Mouse (Mus musculus): ENCODE results near the gene Cic.
"Not testable (repeated sequence)": the region's sequence is repeated elsewhere in the genome, so short reads cannot be mapped to it uniquely, and the experiment has no call there.

Gene Cic

DNA sequence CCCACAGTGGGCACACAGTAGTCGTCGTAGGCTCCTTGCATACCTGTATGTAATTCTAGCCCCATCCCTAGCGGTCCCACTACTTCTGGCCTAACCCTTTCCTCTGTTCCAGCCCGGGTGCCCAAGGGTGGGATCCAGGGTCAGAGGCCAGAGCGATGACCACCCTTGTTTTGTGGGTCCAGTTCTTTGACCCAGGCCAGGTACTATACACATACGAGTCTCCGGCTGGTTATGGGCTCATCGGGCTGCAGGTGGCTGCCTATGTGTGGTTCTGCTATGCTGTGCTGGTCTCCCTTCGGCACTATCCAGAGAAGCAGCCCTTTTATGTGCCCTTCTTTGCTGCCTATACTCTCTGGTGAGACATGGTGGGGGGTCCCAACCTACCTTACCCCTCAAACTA lies 41.9 kb downstream of the Cic start:
- no peak for DNase-seq

DNA sequence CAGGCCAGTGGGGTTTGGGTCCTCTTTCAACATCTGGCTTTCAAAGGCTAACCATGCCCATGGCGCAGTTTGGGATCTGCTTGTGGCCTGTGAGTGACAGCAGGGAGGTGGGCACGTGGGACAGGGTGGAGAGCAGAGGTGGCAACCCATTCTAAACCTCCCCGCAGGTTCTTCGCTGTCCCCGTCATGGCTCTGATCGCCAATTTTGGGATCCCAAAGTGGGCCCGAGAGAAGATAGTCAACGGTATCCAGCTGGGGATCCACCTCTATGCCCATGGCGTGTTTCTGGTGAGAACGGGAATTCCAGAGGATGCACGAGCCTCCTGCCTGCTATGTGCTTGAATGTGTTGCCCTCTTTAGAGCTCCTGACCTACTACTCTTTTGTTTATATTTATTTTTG lies 43.7 kb downstream of the Cic start:
- no peak for DNase-seq

DNA sequence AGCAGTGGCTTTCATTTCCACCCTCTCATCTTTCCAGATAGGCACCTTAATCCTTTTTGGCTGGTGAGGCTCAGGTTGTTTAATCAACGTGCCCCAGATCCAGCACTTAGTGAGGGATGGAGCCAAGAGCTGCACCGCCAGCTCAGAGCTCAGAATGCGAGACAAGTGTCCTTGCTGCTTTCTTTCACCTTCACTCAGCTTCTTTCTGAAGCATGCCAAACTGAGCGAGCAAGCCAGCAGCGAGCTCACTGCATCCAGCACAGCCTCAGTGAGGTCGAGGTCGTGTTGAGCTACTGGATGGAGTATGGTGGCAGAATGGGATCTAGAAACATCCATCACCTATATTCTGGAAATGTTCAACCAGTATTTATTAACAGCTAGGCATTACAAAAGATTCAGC lies 45.8 kb downstream of the Cic start:
- no peak for DNase-seq

DNA sequence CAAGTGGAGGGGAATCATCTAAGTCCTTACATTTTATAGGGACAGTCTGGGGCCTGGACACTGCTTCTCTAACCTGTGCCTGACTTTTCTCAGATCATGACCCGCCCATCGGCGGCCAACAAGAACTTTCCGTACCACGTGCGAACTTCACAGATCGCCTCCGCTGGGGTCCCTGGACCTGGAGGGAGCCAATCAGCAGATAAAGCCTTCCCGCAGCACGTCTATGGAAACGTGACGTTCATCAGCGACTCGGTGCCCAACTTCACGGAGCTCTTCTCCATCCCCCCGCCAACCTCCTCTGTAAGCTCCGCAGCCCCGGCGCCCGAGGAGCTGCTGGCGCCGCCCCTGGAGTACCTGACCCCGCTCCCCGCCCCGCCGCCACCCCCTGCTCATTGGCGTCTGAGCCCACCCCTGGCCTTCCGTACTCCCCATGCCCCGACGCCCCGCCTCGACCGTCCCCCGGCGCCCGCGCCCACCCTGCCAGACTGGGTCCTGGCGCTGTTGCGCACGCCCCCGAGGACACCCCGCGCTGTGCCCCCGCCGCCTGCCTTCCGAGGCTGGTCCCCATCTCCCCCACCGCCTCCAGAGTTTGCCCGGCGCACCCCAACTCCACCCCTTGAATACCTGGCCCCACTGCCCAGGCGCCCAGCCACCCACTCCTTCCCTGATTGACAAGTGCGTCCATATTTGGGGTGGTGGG lies 47.3 kb downstream of the Cic start:
- peak; percentile 53 for DNase-seq

DNA sequence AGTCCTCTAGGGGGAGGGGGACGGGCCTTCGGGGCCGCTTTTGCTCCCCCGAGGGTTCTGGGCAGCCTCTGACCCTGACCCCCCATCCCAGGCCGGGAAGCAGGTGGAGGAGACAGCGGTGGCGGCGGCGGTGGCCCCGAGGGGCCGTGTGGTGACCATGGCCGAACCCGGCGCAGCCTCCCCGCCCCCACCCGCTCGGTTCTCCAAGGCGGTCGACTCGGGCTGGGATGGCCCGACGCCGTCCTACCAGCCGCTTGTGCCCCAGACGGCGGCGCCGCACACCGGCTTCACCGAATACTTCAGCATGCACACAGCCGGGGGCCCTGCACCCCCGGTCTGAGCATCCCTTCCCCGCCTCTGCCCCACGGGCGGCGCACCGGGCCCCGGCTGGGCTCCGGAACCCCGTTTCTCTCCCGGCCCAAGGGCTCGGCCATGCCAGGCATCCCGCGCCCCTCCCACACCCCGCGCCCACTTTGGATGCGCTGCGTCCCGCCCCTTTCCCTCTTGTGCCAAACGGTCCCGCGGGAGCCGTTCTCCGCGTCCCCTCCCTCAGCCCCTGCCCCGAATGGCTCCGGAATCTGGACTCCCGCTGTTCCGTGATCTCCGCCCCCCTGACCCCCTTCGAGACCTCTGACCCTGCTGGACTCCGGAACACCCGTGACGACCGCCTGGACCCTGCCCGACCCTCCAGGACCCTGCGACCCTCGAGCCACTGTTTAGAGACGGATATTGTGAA lies 48.0 kb downstream of the Cic start:
- peak; percentile 65 for DNase-seq

DNA sequence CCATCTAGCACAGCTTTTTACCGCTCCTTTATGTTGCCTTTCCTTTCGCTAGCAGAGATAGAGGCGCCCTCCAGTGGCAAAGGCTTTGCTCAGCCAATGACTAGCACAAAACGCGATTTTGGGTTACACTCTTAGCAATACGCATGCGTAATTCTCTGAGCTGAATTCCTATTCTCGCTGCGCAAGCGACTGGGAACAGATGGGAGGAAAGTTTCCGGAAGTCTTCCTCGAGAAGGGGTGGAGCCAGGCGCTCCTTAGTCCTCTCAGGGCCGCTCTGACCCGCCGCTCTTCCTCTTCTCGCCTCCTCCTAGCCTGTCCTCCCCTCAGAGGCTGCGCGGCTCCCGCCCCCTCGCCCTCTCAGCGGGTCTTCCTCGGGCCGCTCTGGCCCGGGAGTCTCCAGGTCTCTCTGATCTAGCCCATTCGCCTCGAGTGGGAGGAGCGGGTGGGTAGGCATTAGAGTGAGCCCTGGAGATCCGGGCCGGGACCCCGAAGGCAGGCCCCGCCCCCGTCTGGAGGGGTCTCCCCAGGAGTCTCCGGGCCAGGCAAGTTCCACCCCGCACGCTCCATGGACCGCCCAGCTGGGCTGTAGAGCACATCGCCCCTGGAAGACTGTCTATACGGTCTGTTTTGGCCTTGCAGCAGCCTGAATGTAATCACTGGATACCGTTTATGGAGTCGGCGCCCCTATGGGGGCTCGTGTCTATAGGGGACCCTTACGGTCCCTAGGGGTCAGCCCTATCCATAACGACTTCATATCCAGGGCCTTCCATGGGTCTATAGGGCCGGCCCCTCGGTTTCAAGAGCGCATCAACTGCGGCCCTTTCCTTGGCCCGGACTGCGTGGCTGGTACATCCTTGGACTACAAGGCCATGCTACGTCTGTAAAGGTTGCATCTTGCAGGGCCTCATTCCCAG lies 49.3 kb downstream of the Cic start, which contains the start of gene Megf8:
Gene Megf8 (plus strand): TSS at position 633 of the 914 bp plus-strand sequence.
- peak; percentile 94 for DNase-seq

DNA sequence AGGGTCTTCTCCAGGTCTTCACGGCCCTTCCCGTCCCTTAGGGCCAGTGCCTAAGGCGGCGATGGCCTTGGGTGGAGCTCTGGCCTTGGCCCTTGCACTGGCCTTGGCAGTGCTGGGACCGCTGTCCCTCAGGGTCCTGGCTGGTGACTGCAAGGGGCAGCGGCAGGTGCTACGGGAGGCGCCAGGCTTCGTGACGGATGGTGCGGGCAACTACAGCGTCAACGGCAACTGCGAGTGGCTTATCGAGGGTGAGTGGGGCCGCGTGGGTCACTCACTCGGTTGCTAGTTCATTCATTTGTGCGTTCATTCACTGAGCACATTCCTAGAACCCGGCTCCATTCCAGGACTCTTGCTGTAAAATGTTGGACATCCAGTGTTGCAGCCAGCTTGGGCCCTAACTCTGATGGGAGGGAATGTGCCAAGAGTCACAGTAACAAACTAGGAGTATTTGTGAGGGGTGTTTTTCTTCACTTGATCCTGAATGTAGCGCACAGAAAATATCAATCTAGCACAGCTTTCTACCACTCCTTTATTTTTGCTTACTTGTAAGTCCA lies 50.0 kb downstream of the Cic start:
- peak; percentile 58 for DNase-seq

DNA sequence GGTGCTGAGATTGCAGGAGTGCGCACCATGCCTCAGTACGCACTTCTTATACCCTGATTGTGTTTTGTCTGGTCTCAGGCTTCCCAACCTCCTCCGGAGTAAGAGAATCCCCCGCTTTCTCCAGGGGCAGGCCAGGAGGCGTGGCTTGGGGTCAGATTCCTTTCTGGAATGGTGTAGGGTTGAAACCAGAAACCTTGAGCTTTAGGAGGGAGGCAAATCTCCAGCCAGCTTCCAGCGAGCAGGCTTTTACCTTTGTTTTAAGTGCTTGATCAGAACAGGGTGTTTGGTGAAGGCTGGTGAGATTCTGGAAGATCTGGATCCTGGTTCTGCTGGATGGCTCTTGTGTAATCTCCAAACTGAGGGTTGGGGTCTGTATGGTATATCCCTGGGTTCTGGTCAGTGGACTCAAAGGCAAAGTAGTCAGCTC lies 54.6 kb downstream of the Cic start:
- DNase-seq: no peak

DNA sequence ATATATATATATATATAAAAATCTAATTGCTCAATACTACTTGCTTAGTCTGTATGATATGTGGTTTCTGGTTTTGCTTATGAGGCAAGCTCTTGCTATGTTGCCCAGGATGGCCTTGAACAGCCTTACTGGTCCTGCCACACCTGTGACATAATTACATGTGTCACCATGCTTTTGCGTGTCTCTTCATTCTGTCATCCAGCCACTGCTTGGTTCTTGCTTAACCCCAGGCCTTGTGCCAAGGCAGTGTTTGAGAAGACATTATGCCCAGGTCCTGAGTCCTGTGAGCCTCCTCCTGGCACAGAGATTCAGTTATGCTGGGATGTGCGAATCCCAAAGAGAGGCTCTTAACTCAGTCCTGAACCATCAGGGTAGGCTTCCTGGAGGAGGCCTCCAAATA lies 55.7 kb downstream of the Cic start:
- no peak for DNase-seq

DNA sequence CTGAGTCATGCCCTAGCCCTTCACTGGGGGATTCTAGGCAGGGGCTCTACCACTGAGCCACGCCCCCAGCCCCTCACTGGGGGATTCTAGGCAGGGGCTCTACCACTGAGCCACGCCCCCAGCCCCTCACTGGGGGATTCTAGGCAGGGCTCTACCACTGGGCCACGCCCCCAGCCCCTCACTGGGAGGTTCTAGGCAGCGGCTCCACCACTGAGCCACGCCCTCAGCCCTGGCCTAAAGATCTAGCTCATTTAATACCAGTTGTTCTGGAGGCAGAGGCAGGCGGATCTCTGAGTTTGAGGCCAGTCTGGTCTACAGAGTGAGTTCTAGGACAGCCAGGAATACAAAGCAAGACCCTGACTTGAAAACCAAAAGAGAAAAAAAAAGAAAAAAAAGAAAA lies 57.9 kb downstream of the Cic start:
- DNase-seq: not testable (repeated sequence)

DNA sequence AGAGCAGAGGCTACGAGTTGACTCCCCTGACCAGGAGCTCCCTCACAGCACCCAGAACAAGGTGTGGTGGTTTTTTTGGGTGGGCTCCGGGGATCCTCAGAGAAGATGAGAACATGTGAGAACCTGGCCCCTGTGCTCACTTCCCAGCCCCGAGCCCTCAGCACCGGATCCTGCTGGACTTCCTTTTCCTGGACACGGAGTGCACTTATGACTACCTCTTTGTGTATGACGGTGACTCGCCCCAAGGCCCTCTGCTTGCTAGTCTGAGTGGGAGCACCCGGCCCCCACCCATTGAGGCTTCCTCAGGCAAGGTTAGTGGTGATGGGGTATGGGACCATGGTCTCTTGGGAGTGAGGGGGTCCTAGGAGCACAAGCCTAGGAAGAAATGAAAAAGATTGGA lies 58.7 kb downstream of the Cic start:
- no peak for DNase-seq

DNA sequence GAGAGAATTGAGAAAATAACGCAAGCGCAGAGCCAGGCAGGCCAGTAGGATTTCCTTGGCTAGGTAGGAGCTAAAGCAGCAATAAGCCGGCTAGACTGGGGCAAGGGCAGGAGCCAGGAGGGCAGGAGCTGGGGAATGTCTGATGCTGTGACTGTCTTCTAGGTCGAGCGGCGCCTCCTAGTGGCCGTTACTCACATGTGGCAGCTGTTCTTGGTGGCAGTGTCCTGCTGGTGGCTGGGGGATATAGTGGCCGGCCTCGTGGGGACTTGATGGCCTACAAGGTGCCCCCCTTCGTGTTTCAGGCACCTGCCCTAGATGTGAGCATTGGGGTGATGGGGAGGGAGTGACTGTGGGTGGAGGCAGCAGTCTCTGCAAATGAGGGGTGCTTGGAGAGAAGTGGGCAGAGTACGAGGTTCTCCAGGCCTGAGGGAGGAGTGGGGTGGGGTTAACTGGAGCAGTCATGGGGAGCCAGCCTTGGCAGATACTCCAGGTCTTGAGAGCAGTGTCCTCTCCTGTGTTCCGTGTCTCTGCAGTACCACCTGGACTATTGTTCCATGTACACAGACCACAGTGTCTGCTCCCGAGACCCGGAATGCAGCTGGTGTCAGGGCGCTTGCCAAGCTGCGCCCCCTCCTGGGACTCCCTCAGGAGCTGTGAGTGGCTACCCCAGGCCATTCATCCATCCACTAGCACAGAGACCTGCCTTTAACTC lies 66.2 kb downstream of the Cic start:
- DNase-seq: peak; percentile 65

DNA sequence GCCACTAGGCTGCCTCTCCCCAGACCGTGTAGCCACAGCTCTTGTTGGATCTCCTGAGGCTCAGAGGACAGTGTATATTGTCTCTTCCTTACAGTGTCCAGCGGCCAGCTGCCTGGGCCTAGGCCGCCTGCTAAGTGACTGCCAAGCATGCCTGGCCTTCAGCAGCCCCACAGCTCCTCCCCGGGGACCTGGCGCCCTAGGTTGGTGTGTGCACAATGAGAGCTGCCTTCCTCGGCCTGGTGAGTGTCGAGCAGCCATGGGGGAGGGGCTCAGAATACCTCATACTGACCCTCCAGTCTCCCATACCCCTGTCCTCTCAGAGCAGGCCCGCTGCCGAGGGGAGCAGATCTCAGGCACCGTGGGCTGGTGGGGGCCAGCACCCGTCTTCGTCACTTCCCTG lies 67.0 kb downstream of the Cic start:
- no peak for DNase-seq

DNA sequence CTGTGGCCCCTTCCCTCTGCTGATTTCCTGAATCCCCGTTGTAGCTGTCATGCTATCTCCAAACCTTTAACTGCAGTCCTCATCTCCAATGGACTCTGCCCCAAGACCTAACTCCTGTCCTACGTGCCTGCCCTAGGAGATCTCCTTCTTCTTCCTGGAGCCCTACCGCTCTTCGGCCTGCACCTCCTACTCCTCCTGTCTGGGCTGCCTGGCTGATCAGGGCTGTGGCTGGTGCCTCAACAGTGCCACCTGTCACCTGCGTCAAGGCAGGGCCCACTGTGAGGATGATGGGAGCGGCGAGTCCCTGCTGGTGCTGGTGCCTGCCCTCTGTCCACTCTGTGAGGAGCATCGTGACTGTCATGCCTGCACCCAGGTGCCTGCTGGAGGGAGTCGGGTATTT lies 71.8 kb downstream of the Cic start:
- no peak for DNase-seq

DNA sequence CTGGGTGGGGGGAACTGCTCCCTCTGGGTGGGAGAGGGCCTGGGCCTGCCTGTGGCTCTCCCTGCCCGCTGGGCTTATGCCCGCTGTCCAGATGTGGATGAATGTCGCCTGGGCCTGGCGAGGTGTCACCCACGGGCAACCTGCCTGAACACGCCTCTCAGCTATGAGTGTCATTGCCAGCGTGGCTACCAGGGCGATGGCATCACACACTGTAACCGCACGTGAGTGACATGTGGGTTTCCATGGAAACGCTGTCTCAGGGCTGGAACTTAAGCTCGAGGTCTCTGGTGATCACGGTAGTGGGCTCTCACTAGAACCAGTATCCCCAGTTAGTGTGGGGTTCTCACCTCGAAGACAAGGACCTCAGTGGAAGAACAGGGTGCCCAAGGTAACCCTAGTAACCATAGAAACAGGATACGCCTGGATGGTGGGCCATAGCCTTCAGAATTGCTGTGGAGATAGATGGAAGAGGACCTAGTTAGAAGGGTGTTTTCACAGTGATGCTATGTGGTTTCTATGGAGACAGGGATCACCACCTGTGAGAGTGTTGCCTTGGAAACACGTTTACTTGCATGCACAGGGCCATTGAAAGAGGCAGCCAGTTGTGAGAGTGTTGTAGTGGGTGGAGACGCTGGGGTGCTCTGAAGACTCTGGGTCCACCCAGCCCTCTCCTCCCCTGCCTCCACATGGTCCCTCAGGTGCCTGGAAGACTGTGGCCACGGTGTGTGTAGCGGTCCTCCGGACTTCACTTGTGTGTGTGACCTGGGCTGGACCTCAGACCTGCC lies 73.7 kb downstream of the Cic start:
- DNase-seq: no peak
